Mouse (Mus musculus): ENCODE data around the gene Sec63. TPM values are rescaled to one million over a fixed set of nuclear protein-coding genes. Genes with fewer than 3 reads are reported as not detected.

Gene Sec63
- polyA plus RNA-seq, 1 experiment from 2014 or later = 15.7 TPM

DNA sequence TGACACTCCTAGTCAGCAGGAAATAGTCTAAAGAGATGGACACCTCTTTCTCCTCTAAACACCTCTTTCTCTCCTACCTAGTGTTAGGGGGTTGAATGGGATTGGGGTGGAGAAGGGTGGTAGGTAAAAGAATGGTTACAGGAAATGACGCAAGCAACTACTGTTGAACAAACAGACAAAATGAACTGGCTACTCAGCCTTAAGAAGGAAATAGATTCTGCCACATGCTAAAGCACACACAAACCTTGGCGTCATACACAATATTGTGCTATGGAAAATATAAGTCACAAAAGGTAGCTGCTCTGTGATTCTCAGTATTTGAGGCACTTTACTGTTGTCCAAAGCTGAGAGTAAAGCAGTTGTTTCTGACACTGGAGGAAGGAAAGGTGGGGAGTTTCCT is 77.4 kb downstream of the Sec63 start:
- 0 out of 2 replicates have a peak, but pooled peaks cover 4% of the 10 kb centered on the region for H3K9me3 ChIP-seq (replicated peaks; ENCODE audit: control insufficient read depth, low read length)
- no peaks in the 10 kb centered on the region for H3K4me1 ChIP-seq (ENCODE audit: control insufficient read depth, insufficient read depth, low read length)
- H3K9ac ChIP-seq (ENCODE audit: low read length) = no peak overlapping the region
- 87% methylated on average over 2 of the region's 2 CpGs for WGBS
- H3K36me3 ChIP-seq (ENCODE audit: control insufficient read depth, insufficient read depth) = peaks cover 12% of the 10 kb centered on the region; the same call in 1 of the 2 replicates
- H3K27me3 ChIP-seq (ENCODE audit: control insufficient read depth, insufficient read depth, low read length) = no peaks in the 10 kb centered on the region
- no peak overlapping the region for H3K4me2 ChIP-seq (ENCODE audit: low read depth, low read length)
- no peak overlapping the region for H3K27ac ChIP-seq (ENCODE audit: low read length)
- no peak overlapping the region for H3K4me3 ChIP-seq (ENCODE audit: low read length)
- ATAC-seq (replicated peaks; ENCODE audit: extremely low read depth, insufficient read depth, low FRiP score) = no peak

DNA sequence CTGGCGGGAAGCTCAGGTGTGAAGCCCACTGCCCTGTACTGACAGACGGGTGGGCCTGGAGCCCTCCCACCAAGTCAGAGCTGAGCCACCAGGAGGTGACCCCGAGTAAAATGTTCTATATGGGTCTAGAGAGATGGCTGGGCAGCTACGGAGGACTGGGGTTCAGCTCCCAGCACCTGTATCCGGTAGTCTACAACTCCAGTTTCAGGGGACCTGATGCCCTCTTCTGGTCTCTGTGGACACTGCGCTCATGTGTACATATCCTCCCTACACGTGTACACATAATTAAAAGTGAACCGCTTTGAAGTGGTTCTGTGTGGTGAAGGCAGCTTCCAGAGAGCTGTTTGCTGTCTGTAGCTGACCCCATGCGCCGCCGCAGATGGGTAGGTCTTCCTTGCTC is 78.7 kb downstream of the Sec63 start:
- H3K27me3 ChIP-seq (ENCODE audit: control insufficient read depth, insufficient read depth, low read length) = no peaks in the 10 kb centered on the region
- H3K9me3 ChIP-seq (replicated peaks; ENCODE audit: control insufficient read depth, low read length) = 0 out of 2 replicates have a peak, but pooled peaks cover 4% of the 10 kb centered on the region
- H3K9ac ChIP-seq (ENCODE audit: low read length) = no peak overlapping the region
- no peak overlapping the region for H3K27ac ChIP-seq (ENCODE audit: low read length)
- no peak for ATAC-seq (replicated peaks; ENCODE audit: extremely low read depth, insufficient read depth, low FRiP score)
- H3K4me1 ChIP-seq (ENCODE audit: control insufficient read depth, insufficient read depth, low read length) = no peaks in the 10 kb centered on the region
- peaks cover 6% of the 10 kb centered on the region; the same call in 1 of the 2 replicates for H3K36me3 ChIP-seq (ENCODE audit: control insufficient read depth, insufficient read depth)
- 94% methylated on average over 11 of the region's 11 CpGs for WGBS
- no peak overlapping the region for H3K4me2 ChIP-seq (ENCODE audit: low read depth, low read length)
- no peak overlapping the region for H3K4me3 ChIP-seq (ENCODE audit: low read length)

DNA sequence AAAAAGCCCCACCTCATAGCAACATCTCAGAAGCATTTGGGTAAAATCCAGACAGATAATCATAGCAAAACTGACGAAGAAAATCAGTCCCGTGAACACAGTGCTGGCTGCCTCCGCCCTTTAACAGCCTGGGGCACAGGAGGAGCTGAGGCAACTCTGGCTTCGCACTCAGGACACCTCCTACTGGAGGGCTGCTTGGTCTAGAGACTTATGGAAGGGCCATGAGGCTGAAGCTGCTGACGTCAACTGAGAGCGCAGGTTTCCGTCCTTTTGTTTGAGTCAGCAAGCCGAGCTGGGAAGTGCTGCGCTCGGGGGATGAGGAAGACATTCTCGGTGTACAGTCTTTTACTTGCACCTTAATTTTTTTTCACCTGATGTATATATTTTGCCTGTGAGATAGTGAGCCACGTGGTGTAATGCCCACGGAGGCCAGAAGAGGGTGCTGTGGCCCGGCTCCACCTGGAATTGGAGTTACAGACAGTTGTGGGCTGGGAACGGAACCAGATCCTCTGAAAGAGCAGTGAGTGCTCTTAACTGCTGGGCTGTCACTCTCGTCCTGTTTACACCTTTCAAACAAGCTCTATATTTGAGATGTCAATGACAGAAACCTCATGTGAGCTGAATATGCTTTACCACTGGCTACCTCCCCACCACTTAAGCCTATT is 80.4 kb downstream of the Sec63 start:
- H3K4me1 ChIP-seq (ENCODE audit: control insufficient read depth, insufficient read depth, low read length) = no peaks in the 10 kb centered on the region
- H3K9me3 ChIP-seq (replicated peaks; ENCODE audit: control insufficient read depth, low read length) = 0 out of 2 replicates have a peak, but pooled peaks cover 4% of the 10 kb centered on the region
- WGBS = 58% methylated on average over 16 of the region's 16 CpGs
- no peak for ATAC-seq (replicated peaks; ENCODE audit: extremely low read depth, insufficient read depth, low FRiP score)
- H3K27me3 ChIP-seq (ENCODE audit: control insufficient read depth, insufficient read depth, low read length) = no peaks in the 10 kb centered on the region
- H3K4me3 ChIP-seq (ENCODE audit: low read length) = no peak overlapping the region
- no peak overlapping the region for H3K27ac ChIP-seq (ENCODE audit: low read length)
- H3K4me2 ChIP-seq (ENCODE audit: low read depth, low read length) = no peak overlapping the region
- H3K36me3 ChIP-seq (ENCODE audit: control insufficient read depth, insufficient read depth) = peaks cover 6% of the 10 kb centered on the region; the same call in 1 of the 2 replicates
- H3K9ac ChIP-seq (ENCODE audit: low read length) = no peak overlapping the region

DNA sequence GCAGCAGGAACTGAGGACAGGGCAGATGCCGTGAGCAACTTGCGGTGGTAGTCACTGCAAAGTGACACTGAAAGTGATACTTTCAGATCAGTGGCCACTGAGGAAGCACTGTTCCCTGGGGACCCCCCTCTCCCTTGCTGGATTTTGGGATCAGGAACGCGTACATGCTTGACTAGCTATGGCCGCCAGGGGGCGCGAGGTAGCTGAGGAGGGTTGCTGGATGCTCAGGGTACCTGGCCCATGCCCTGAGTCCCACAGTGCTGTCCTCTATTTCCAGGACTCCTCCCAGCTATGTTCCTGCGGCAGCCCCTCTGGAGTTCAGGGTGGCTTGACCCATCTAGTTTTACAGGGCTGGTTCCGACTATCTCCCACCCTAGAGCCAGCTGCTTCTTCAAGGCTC is 81.1 kb downstream of the Sec63 start:
- no peak overlapping the region for H3K4me2 ChIP-seq (ENCODE audit: low read depth, low read length)
- H3K36me3 ChIP-seq (ENCODE audit: control insufficient read depth, insufficient read depth) = peaks cover under 1% of the 10 kb centered on the region; the same call in 1 of the 2 replicates
- no peaks in the 10 kb centered on the region for H3K27me3 ChIP-seq (ENCODE audit: control insufficient read depth, insufficient read depth, low read length)
- H3K27ac ChIP-seq (ENCODE audit: low read length) = no peak overlapping the region
- no peak overlapping the region for H3K4me3 ChIP-seq (ENCODE audit: low read length)
- WGBS = 11% methylated on average over 9 of the region's 9 CpGs
- ATAC-seq (replicated peaks; ENCODE audit: extremely low read depth, insufficient read depth, low FRiP score) = peak; percentile 28; the same call in 1 of the 2 replicates
- 0 out of 2 replicates have a peak, but pooled peaks cover 4% of the 10 kb centered on the region for H3K9me3 ChIP-seq (replicated peaks; ENCODE audit: control insufficient read depth, low read length)
- H3K9ac ChIP-seq (ENCODE audit: low read length) = no peak overlapping the region
- H3K4me1 ChIP-seq (ENCODE audit: control insufficient read depth, insufficient read depth, low read length) = no peaks in the 10 kb centered on the region

DNA sequence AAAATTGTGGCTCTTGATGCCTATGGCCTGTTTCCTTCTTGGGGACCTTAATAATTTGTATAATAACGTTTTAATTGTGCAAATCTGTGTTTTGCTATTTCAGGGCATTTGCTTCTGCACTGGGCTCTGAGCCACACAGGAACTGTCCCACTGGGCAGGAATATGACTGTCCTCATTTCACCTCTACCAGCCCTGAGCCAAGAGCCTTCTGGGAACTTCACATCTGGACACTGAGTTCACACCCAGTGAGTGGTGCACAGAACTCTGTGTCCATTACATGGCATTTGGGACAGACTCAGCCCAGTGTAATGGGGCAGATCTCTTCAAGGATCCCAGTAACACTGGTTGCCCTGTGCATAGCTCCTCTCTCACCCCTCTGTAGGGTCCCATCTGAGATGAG is 82.1 kb downstream of the Sec63 start:
- no peak overlapping the region for H3K27ac ChIP-seq (ENCODE audit: low read length)
- no peaks in the 10 kb centered on the region for H3K36me3 ChIP-seq (ENCODE audit: control insufficient read depth, insufficient read depth)
- no peak overlapping the region for H3K4me3 ChIP-seq (ENCODE audit: low read length)
- no peaks in the 10 kb centered on the region for H3K9me3 ChIP-seq (replicated peaks; ENCODE audit: control insufficient read depth, low read length)
- H3K27me3 ChIP-seq (ENCODE audit: control insufficient read depth, insufficient read depth, low read length) = no peaks in the 10 kb centered on the region
- ATAC-seq (replicated peaks; ENCODE audit: extremely low read depth, insufficient read depth, low FRiP score) = no peak
- H3K4me1 ChIP-seq (ENCODE audit: control insufficient read depth, insufficient read depth, low read length) = no peaks in the 10 kb centered on the region
- H3K9ac ChIP-seq (ENCODE audit: low read length) = no peak overlapping the region
- H3K4me2 ChIP-seq (ENCODE audit: low read depth, low read length) = no peak overlapping the region
- 73% methylated on average over 1 of the region's 1 CpGs for WGBS

DNA sequence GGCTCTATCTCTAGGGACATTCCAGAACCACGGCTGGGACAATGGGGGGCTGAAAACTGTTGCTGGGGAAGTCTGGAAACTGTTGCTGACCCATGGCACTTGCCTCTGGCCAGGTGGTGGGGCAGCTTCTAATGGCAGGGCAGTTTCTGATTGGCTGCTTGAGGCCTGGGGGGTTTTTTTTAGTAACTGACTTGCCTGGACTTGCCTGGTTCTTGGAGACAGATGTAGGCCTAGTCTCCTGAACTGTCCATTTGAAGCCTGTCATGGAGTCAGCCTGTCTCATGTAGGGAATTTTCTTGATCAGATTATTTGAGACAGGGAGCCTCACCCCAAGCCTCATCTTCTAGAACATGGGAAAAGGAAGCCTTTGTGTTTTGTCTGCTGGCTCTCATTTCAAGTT is 84.2 kb downstream of the Sec63 start:
- H3K36me3 ChIP-seq (ENCODE audit: control insufficient read depth, insufficient read depth) = no peaks in the 10 kb centered on the region
- WGBS = 10% methylated on average over 1 of the region's 1 CpGs
- no peaks in the 10 kb centered on the region for H3K4me1 ChIP-seq (ENCODE audit: control insufficient read depth, insufficient read depth, low read length)
- no peaks in the 10 kb centered on the region for H3K27me3 ChIP-seq (ENCODE audit: control insufficient read depth, insufficient read depth, low read length)
- ATAC-seq (replicated peaks; ENCODE audit: extremely low read depth, insufficient read depth, low FRiP score) = no peak
- no peak overlapping the region for H3K27ac ChIP-seq (ENCODE audit: low read length)
- no peak overlapping the region for H3K9ac ChIP-seq (ENCODE audit: low read length)
- no peak overlapping the region for H3K4me3 ChIP-seq (ENCODE audit: low read length)
- no peaks in the 10 kb centered on the region for H3K9me3 ChIP-seq (replicated peaks; ENCODE audit: control insufficient read depth, low read length)
- H3K4me2 ChIP-seq (ENCODE audit: low read depth, low read length) = no peak overlapping the region

DNA sequence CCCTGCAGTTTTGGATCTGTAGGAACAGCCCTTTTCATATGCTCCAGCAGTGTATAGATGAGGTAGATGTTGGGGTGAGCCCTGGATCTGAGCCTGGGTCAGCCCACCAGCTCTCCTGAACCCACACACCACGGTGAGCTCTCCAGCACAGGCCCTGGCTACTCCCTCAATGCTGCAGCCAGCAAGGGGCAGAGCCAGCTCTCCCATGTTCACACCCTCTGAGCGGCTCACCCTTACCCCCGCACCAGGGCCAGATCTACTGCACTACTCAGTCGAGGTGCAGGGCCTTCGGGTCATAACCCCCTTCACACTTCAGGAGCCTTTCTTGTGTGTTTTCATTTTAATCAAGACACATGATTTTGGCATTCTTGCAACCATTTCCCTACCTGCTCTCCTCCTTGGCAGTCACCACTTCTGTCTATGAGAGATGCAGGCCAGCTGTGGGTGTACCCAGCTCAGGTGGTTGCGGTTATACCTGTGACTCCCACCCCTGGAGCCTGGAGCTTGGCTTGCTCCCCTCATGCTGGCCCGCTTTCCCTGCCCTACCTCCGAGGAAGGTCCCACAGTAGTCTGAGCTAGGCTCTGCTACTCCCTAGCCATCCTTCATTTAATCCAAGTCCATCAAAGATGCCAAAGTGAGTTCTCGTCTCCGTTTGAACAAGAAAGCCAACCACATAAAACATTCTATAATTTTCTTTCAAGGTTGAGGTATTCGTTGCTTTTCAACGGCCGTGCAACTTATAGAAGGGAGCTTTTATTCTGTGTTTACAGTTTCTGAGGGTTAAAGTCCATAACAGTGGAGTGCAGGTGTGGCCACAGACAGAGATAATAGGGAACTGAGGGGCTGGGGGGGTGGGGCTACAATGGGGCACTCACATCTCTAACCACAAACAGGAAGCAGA is 87.1 kb downstream of the Sec63 start:
- H3K4me1 ChIP-seq (ENCODE audit: control insufficient read depth, insufficient read depth, low read length) = no peaks in the 10 kb centered on the region
- no peaks in the 10 kb centered on the region for H3K36me3 ChIP-seq (ENCODE audit: control insufficient read depth, insufficient read depth)
- WGBS = 83% methylated on average over 13 of the region's 13 CpGs
- H3K9me3 ChIP-seq (replicated peaks; ENCODE audit: control insufficient read depth, low read length) = peaks cover 3% of the 10 kb centered on the region
- H3K27me3 ChIP-seq (ENCODE audit: control insufficient read depth, insufficient read depth, low read length) = no peaks in the 10 kb centered on the region
- H3K4me3 ChIP-seq (ENCODE audit: low read length) = no peak overlapping the region
- H3K9ac ChIP-seq (ENCODE audit: low read length) = no peak overlapping the region
- ATAC-seq (replicated peaks; ENCODE audit: extremely low read depth, insufficient read depth, low FRiP score) = no peak
- H3K4me2 ChIP-seq (ENCODE audit: low read depth, low read length) = no peak overlapping the region
- no peak overlapping the region; the same call in 1 of the 2 replicates for H3K27ac ChIP-seq (ENCODE audit: low read length)

DNA sequence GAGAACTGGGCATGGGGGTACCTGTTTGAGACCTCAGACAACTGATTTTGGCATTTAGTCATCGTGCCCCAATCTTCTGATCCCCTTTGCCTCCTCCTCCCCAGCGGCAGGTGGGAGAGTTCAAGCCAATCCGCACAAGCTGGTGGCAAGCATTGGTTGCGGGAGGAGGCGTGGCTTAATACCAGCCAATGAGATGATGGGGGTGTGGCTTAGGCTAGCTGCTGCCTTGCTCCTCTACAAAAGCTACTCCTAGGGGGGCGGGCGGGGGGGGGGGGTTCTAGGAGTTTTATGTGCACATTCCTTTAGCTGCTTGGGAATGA is 87.7 kb downstream of the Sec63 start:
- WGBS = 82% methylated on average over 7 of the region's 7 CpGs
- Histone ChIP-seq H3K36me3 (ENCODE audit: control insufficient read depth, insufficient read depth) (no peaks in the 10 kb centered on the region), H3K27ac (ENCODE audit: low read length) (no peak overlapping the region), H3K9me3 (replicated peaks; ENCODE audit: control insufficient read depth, low read length) (peaks cover 9% of the 10 kb centered on the region), H3K4me3 (ENCODE audit: low read length) (no peak overlapping the region), H3K27me3 (ENCODE audit: control insufficient read depth, insufficient read depth, low read length) (no peaks in the 10 kb centered on the region), H3K9ac (ENCODE audit: low read length) (no peak overlapping the region), H3K4me1 (ENCODE audit: control insufficient read depth, insufficient read depth, low read length) (no peaks in the 10 kb centered on the region), H3K4me2 (ENCODE audit: low read depth, low read length) (no peak overlapping the region)
- ATAC-seq (replicated peaks; ENCODE audit: extremely low read depth, insufficient read depth, low FRiP score) = peak; percentile 37

DNA sequence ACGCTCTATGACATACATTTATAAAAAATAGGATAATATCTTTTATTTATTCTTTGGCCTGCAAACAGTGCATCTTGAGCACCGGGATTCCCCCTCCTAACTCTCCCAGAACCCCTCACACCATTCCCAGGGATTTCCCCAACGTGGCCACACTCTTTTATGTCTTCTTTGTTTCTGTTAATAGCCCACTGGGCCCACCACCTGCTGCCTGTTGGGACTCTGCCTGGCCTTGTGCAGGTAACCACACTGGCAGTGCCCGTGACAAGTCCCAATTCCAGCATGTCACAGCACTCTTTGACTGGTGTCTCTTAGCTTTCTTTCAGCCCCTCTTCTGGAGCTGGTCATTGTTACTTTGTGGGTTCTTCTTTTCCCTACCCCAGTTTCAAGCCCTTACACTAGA is 93.5 kb downstream of the Sec63 start:
- Histone ChIP-seq H3K4me2 (ENCODE audit: low read depth, low read length) (no peak overlapping the region), H3K4me3 (ENCODE audit: low read length) (no peak overlapping the region), H3K9ac (ENCODE audit: low read length) (no peak overlapping the region), H3K9me3 (replicated peaks; ENCODE audit: control insufficient read depth, low read length) (peaks cover 16% of the 10 kb centered on the region), H3K36me3 (ENCODE audit: control insufficient read depth, insufficient read depth) (no peaks in the 10 kb centered on the region), H3K27me3 (ENCODE audit: control insufficient read depth, insufficient read depth, low read length) (no peaks in the 10 kb centered on the region), H3K4me1 (ENCODE audit: control insufficient read depth, insufficient read depth, low read length) (no peaks in the 10 kb centered on the region), H3K27ac (ENCODE audit: low read length) (no peak overlapping the region)
- WGBS = 58% methylated on average over 4 of the region's 4 CpGs
- no peak for ATAC-seq (replicated peaks; ENCODE audit: extremely low read depth, insufficient read depth, low FRiP score)

Data from heart, embryonic 16.5 days (tissue).